Mouse (Mus musculus) T-cell, adult 66 days (primary cell): ENCODE data around the gene Cript. TPM values are rescaled to one million over a fixed set of nuclear protein-coding genes. Genes with fewer than 3 reads are reported as not detected.

Source experiments
- total RNA-seq, 2 experiments: library from RNA; stranded (reverse); gene quantifications; 3 replicates in 1 of 2; 4 replicates in 1 of 2; pipeline ENCODE4 v1.2.4; 2023

The Cript gene
- total RNA-seq: 10 to 100 TPM; 65.4 to 69.1 TPM

DNA sequence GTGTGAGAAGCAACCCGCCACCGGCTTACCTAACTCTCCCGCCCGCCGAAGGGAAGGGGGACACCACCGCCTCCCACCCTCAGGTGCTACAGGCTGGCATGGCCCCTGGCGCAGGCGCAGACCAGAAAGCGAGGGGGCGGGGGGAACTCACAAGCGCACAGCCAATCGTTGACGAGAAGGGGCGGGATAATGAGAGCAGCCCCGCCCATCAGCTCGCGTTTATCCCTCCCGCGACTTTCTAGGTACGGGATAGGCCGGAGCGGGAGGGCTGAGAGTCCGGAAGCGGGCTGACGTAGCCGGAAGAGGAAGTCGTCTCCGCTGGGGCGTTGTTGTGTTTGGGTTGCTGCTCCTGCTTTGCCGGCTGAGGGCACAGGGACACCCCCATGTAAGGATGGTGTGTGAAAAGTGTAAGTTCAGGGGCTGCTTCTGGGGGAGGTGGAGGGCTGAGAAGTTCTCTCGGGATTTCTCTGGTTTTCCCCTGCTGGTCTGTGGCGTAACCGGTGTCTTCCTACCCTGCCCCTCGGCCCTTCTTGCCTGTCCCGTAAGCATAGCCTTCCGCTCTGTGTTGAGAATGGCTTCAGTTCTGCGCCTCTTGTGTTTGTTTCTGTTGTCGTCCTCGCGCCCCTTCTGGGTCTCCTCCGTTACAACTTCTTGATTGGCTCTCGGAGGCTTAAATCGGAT, at the start of gene Cript, which contains the start of gene Pigf:
Cript (plus strand) TSS at position 282 of the 681 bp plus-strand sequence.
Pigf (minus strand) TSS at position 138 of the 681 bp plus-strand sequence.

Other genes starting within 250 kb of the Cript start
- not detected for gene Tmem247, start 108.2 kb upstream of the Cript start, total RNA-seq
- gene Atp6v1e2, start 77.7 kb upstream of the Cript start, total RNA-seq: not detected
- 1 to 10 TPM; 5.8 to 7.4 TPM for gene Rhoq, start 62.5 kb upstream of the Cript start, total RNA-seq
- 10 to 100 TPM; 10.2 to 12.2 TPM for gene Pigf, start 144 bp upstream of the Cript start, total RNA-seq
- gene Socs5, start 82.1 kb downstream of the Cript start, total RNA-seq: 10 to 100 TPM; 24.5 to 29.1 TPM
- gene Mcfd2, start 240.4 kb downstream of the Cript start, total RNA-seq: 10 to 100 TPM; 17.5 to 18.6 TPM